13 mouse cellular contexts compared by ENCODE assay signal in genomic region chr2:166512488-166512887, GRCm38 (mm10).
DNase-seq lines count a peak whose midpoint lies in the region; ATAC-seq and TF ChIP-seq lines count a peak whose summit lies in the region.
"Had no signal": no experiment of that assay in that cellular context is flagged by ENCODE, and none has a peak within 500 bp of the region (broad histone marks: within the 10 kb centered on the region; RNA-seq: fewer than 3 reads in every experiment).

No protein-coding gene starts in this region.

- H3K9me3 ChIP-seq in lung, postnatal 0 days (ENCODE audit: low read length), result no peaks in the 10 kb centered on the region
- H3K9me3 ChIP-seq: neural tube, embryonic 13.5 days had no signal

- H3K4me1 ChIP-seq in lung, postnatal 0 days (ENCODE audit: insufficient read depth, low read depth, low read length), result no peaks in the 10 kb centered on the region

- TF ChIP-seq EP300 in lung, postnatal 0 days (IDR thresholded peaks at IDR 0.05), result no peak

- no peaks in the 10 kb centered on the region for H3K27me3 ChIP-seq in lung, postnatal 0 days (replicated peaks; ENCODE audit: insufficient read depth, low read length)
- H3K27me3 ChIP-seq: heart, embryonic 12.5 days had no signal

- no peaks in the 10 kb centered on the region for H3K36me3 ChIP-seq in lung, postnatal 0 days (ENCODE audit: insufficient read depth, low read length)
- H3K36me3 ChIP-seq: G1E; heart, embryonic 12.5 days; neural tube, embryonic 13.5 days had no signal

- H3K4me3 ChIP-seq in gastrocnemius, adult 2 months, result no peak overlapping the region
- no peak overlapping the region for H3K4me3 ChIP-seq in lung, postnatal 0 days (ENCODE audit: low read depth, low read length)
- H3K4me3 ChIP-seq: heart, embryonic 12.5 days; neural tube, embryonic 13.5 days had no signal

- no peak for ATAC-seq in lung, postnatal 0 days
- ATAC-seq: forebrain, embryonic 14.5 days had no signal

- intact Hi-C loops in gastrocnemius, adult 2 months (cut with DNase I), result no loop called here
- intact Hi-C loops in gastrocnemius, postnatal 36 days (cut with DNase I), result no loop called here

- H3K4me2 ChIP-seq in lung, postnatal 0 days (replicated peaks; ENCODE audit: low read depth, low read length), result no peak overlapping the region
- H3K4me2 ChIP-seq: heart, embryonic 12.5 days; neural tube, embryonic 13.5 days had no signal

- 81% methylated on average over 8 of the region's 8 CpGs for WGBS in lung, postnatal 0 days

- no peak for DNase-seq in gastrocnemius, adult 2 months
- no peak for DNase-seq in gastrocnemius, postnatal 36 days
- no peak for DNase-seq in lung, postnatal 0 days (ENCODE audit: low spot score)
- no peak for DNase-seq in lung, postnatal 25 days (ENCODE audit: low spot score)
- peak; percentile 81 for DNase-seq in ES-CJ7 (ENCODE audit: low read depth, low spot score)
- peak; percentile 41 for DNase-seq in retina, embryonic 14.5 days (ENCODE audit: low spot score)
- DNase-seq in cerebellum, adult 18-20 months, result no peak
- DNase-seq in embryo, embryonic 9.5 days (ENCODE audit: extremely low spot score), result no peak
- DNase-seq: kidney, adult 11 months had no signal

- no peak overlapping the region for H3K9ac ChIP-seq in lung, postnatal 0 days (replicated peaks; ENCODE audit: low read depth)
- H3K9ac ChIP-seq: heart, embryonic 12.5 days; neural tube, embryonic 13.5 days had no signal

- H3K27ac ChIP-seq in gastrocnemius, adult 2 months, result no peak overlapping the region
- H3K27ac ChIP-seq in lung, postnatal 0 days (ENCODE audit: low read length), result no peak overlapping the region
- H3K27ac ChIP-seq: neural tube, embryonic 13.5 days had no signal

- peak; percentile 12; the same call in 1 of the 2 replicates for TF ChIP-seq CTCF in gastrocnemius, adult 2 months (IDR thresholded peaks at IDR 0.05)
- peak; percentile 51 for TF ChIP-seq CTCF in lung, postnatal 0 days (IDR thresholded peaks at IDR 0.05)

Comparison
In these comparisons a context has a peak if more than half of its experiments do, and no peak if none do; other contexts are left out.
1. DNase-seq: peak in ES-CJ7 (single experiment) and retina, embryonic 14.5 days (single experiment); none in gastrocnemius, adult 2 months (single experiment), gastrocnemius, postnatal 36 days (0 of 2), lung, postnatal 0 days (single experiment), lung, postnatal 25 days (single experiment), cerebellum, adult 18-20 months (0 of 2) and embryo, embryonic 9.5 days (single experiment).